8 mouse cellular contexts compared by ENCODE assay signal in genomic region chr10:128358796-128359195, GRCm38 (mm10). TPM values are rescaled to one million over a fixed set of nuclear protein-coding genes. Genes with fewer than 3 reads are reported as not detected.
DNase-seq lines count a peak whose midpoint lies in the region; ATAC-seq and TF ChIP-seq lines count a peak whose summit lies in the region.
"Had no signal": no experiment of that assay in that cellular context is flagged by ENCODE, and none has a peak within 500 bp of the region (broad histone marks: within the 10 kb centered on the region; RNA-seq: fewer than 3 reads in every experiment).

No protein-coding gene starts in this region.

- no peak overlapping the region for H3K4me3 ChIP-seq in kidney, embryonic 16.5 days (ENCODE audit: low read length)
- H3K4me3 ChIP-seq in embryonic facial prominence, embryonic 10.5 days, result no peak overlapping the region
- no peak overlapping the region for H3K4me3 ChIP-seq in liver, embryonic 14.5 days (ENCODE audit: insufficient read depth in 1 of 2, low read depth in 2 of 2, low read length in 2 of 2)
- H3K4me3 ChIP-seq: limb, embryonic 12.5 days had no signal

- peaks cover 64% of the 10 kb centered on the region for H3K36me3 ChIP-seq in kidney, embryonic 16.5 days (ENCODE audit: insufficient read depth, low read length)
- peaks cover 99% of the 10 kb centered on the region for H3K36me3 ChIP-seq in embryonic facial prominence, embryonic 10.5 days (replicated peaks)
- peaks cover 80% of the 10 kb centered on the region for H3K36me3 ChIP-seq in liver, embryonic 14.5 days (replicated peaks; ENCODE audit: control insufficient read depth, insufficient read depth, low read depth)

- WGBS in kidney, embryonic 16.5 days, result 49% methylated on average over 2 of the region's 2 CpGs
- WGBS in embryonic facial prominence, embryonic 10.5 days, result 54% methylated on average over 2 of the region's 2 CpGs
- WGBS in liver, embryonic 14.5 days (ENCODE audit: insufficient replicate concordance), result 45% methylated on average over 2 of the region's 2 CpGs

- no peak for ATAC-seq in kidney, embryonic 16.5 days (ENCODE audit: low FRiP score, low TSS enrichment)
- ATAC-seq in Patski, result no peak
- ATAC-seq in liver, embryonic 14.5 days (ENCODE audit: insufficient read depth), result no peak

- no peaks in the 10 kb centered on the region for H3K27me3 ChIP-seq in kidney, embryonic 16.5 days (ENCODE audit: insufficient read depth, low read length)
- no peaks in the 10 kb centered on the region for H3K27me3 ChIP-seq in Patski
- H3K27me3 ChIP-seq in embryonic facial prominence, embryonic 10.5 days (replicated peaks; ENCODE audit: low read depth, poor library complexity, severe bottlenecking), result no peaks in the 10 kb centered on the region
- H3K27me3 ChIP-seq in liver, embryonic 14.5 days (ENCODE audit: control insufficient read depth, insufficient read depth, low read length), result no peaks in the 10 kb centered on the region
- H3K27me3 ChIP-seq: limb, embryonic 12.5 days had no signal

- H3K9me3 ChIP-seq in kidney, embryonic 16.5 days (ENCODE audit: low read length), result no peaks in the 10 kb centered on the region
- no peaks in the 10 kb centered on the region for H3K9me3 ChIP-seq in embryonic facial prominence, embryonic 10.5 days
- H3K9me3 ChIP-seq in liver, embryonic 14.5 days (ENCODE audit: control insufficient read depth, low read length), result no peaks in the 10 kb centered on the region
- H3K9me3 ChIP-seq: limb, embryonic 12.5 days had no signal

- H3K4me2 ChIP-seq in kidney, embryonic 16.5 days (replicated peaks; ENCODE audit: low read depth, low read length), result no peak overlapping the region
- H3K4me2 ChIP-seq in liver, embryonic 14.5 days (ENCODE audit: low read depth), result no peak overlapping the region
- H3K4me2 ChIP-seq: limb, embryonic 12.5 days had no signal

- CTCF ChIA-PET in Patski (lab: Charles Lee), result interaction anchor here (0.7 to 9.0 kb wide), 13 partner anchors 9 to 187 kb away, joined by 3 to 56 read pairs (median 4); partner anchors contain the start of genes Coq10a and Cs

- peak; percentile 80 for TF ChIP-seq CTCF in Patski (IDR thresholded peaks at IDR 0.05)
- TF ChIP-seq CTCF in liver, embryonic 14.5 days (IDR thresholded peaks at IDR 0.05; ENCODE audit: low read depth), result peak; percentile 73

- TF ChIP-seq EP300 in liver, embryonic 14.5 days (IDR thresholded peaks at IDR 0.05; ENCODE audit: low read depth), result no peak

- peak; percentile 61 for DNase-seq in kidney, adult 18-20 months
- DNase-seq in CD8-positive naive resting alpha-beta T cell, adult 2 months (ENCODE audit: low read depth in 2 of 2, low spot score in 2 of 2), result peak; percentile 55 to 61
- DNase-seq in Patski (ENCODE audit: low read depth, low spot score), result no peak
- DNase-seq in embryonic facial prominence, embryonic 10.5 days (ENCODE audit: low spot score), result peak; percentile 31
- peak in 1 of 3 experiments; percentile 47 for DNase-seq in liver, embryonic 14.5 days (ENCODE audit: low read depth in 3 of 3, low spot score in 3 of 3)
- DNase-seq in spleen, adult 12 weeks (ENCODE audit: low spot score), result peak; percentile 20

- H3K4me1 ChIP-seq in kidney, embryonic 16.5 days (ENCODE audit: insufficient read depth, low read length), result no peaks in the 10 kb centered on the region
- no peaks in the 10 kb centered on the region for H3K4me1 ChIP-seq in embryonic facial prominence, embryonic 10.5 days
- H3K4me1 ChIP-seq in liver, embryonic 14.5 days (replicated peaks; ENCODE audit: control insufficient read depth in 2 of 2, insufficient read depth in 2 of 2, low read length in 1 of 2), result no peaks in the 10 kb centered on the region
- H3K4me1 ChIP-seq: limb, embryonic 12.5 days had no signal

- H3K9ac ChIP-seq in kidney, embryonic 16.5 days (replicated peaks; ENCODE audit: low read length), result no peak overlapping the region
- H3K9ac ChIP-seq in liver, embryonic 14.5 days (replicated peaks), result no peak overlapping the region
- H3K9ac ChIP-seq: limb, embryonic 12.5 days had no signal

- in situ Hi-C loops in Patski (cut with MboI; ENCODE audit: low pct_unique_long_range_greater_than_20kb), result no loop called here

- H3K27ac ChIP-seq in kidney, embryonic 16.5 days (ENCODE audit: low read length), result no peak overlapping the region
- H3K27ac ChIP-seq in embryonic facial prominence, embryonic 10.5 days (replicated peaks), result no peak overlapping the region
- H3K27ac ChIP-seq in liver, embryonic 14.5 days, result no peak overlapping the region
- H3K27ac ChIP-seq: limb, embryonic 12.5 days had no signal

- POLR2A ChIA-PET in Patski (lab: Charles Lee), result interaction anchor here (1.2 to 1.3 kb wide), 2 partner anchors 21 to 23 kb away, joined by 3 to 8 read pairs; partner anchors contain the start of gene Cs

RNA-seq across cellular contexts. Expression of gene Coq10a, which starts 10.0 kb away (rescaled TPM):
- polyA plus RNA-seq in kidney, embryonic 16.5 days (2015; fragmentation: Nextera tagmentation; extraction: Ambion mirVana), result 4.1 and 10.9 TPM in 2 replicates
- polyA plus RNA-seq in Patski (2021), result 34.5 TPM
- polyA plus RNA-seq in embryonic facial prominence, embryonic 10.5 days (2016; fragmentation: Nextera tagmentation; extraction: Ambion mirVana), result 9.5 and 11.1 TPM in 2 replicates
- 6.5 and 7.7 TPM in 2 replicates for polyA plus RNA-seq in liver, embryonic 14.5 days (2012; rRNA removed)
- polyA plus RNA-seq in liver, embryonic 14.5 days (2014; fragmentation: Nextera tagmentation; extraction: Ambion mirVana), result 4.7 and 5.0 TPM in 2 replicates

RNA-seq across cellular contexts. Expression of gene Ankrd52, which starts 18.1 kb away (rescaled TPM):
- 11.9 and 12.8 TPM in 2 replicates for polyA plus RNA-seq in kidney, embryonic 16.5 days (2015; fragmentation: Nextera tagmentation; extraction: Ambion mirVana)
- 55.9 TPM for polyA plus RNA-seq in Patski (2021)
- polyA plus RNA-seq in embryonic facial prominence, embryonic 10.5 days (2016; fragmentation: Nextera tagmentation; extraction: Ambion mirVana), result 12.1 and 12.4 TPM in 2 replicates
- polyA plus RNA-seq in liver, embryonic 14.5 days (2012; rRNA removed), result 7.4 and 7.7 TPM in 2 replicates
- polyA plus RNA-seq in liver, embryonic 14.5 days (2014; fragmentation: Nextera tagmentation; extraction: Ambion mirVana), result 4.3 and 5.5 TPM in 2 replicates

RNA-seq across cellular contexts. Expression of gene Cs, which starts 21.3 kb away (rescaled TPM):
- 238 and 244 TPM in 2 replicates for polyA plus RNA-seq in kidney, embryonic 16.5 days (2015; fragmentation: Nextera tagmentation; extraction: Ambion mirVana)
- 279 TPM for polyA plus RNA-seq in Patski (2021)
- polyA plus RNA-seq in embryonic facial prominence, embryonic 10.5 days (2016; fragmentation: Nextera tagmentation; extraction: Ambion mirVana), result 244 and 258 TPM in 2 replicates
- 71.6 and 80.5 TPM in 2 replicates for polyA plus RNA-seq in liver, embryonic 14.5 days (2012; rRNA removed)
- polyA plus RNA-seq in liver, embryonic 14.5 days (2014; fragmentation: Nextera tagmentation; extraction: Ambion mirVana), result 117 and 126 TPM in 2 replicates

RNA-seq across cellular contexts. Expression of gene Cnpy2, which starts 36.5 kb away (rescaled TPM):
- polyA plus RNA-seq in kidney, embryonic 16.5 days (2015; fragmentation: Nextera tagmentation; extraction: Ambion mirVana), result 343 and 370 TPM in 2 replicates
- 200 TPM for polyA plus RNA-seq in Patski (2021)
- polyA plus RNA-seq in embryonic facial prominence, embryonic 10.5 days (2016; fragmentation: Nextera tagmentation; extraction: Ambion mirVana), result 273 and 305 TPM in 2 replicates
- polyA plus RNA-seq in liver, embryonic 14.5 days (2012; rRNA removed), result 23.8 and 38.8 TPM in 2 replicates
- polyA plus RNA-seq in liver, embryonic 14.5 days (2014; fragmentation: Nextera tagmentation; extraction: Ambion mirVana), result 92.7 and 98.3 TPM in 2 replicates

RNA-seq across cellular contexts. Expression of gene Slc39a5, which starts 42.2 kb away (rescaled TPM):
- 69.0 and 75.1 TPM in 2 replicates for polyA plus RNA-seq in kidney, embryonic 16.5 days (2015; fragmentation: Nextera tagmentation; extraction: Ambion mirVana)
- polyA plus RNA-seq in Patski (2021), result 0.12 TPM
- 0.13 and 0.36 TPM in 2 replicates for polyA plus RNA-seq in embryonic facial prominence, embryonic 10.5 days (2016; fragmentation: Nextera tagmentation; extraction: Ambion mirVana)
- polyA plus RNA-seq in liver, embryonic 14.5 days (2012; rRNA removed), result 33.0 and 40.8 TPM in 2 replicates
- 37.6 and 40.7 TPM in 2 replicates for polyA plus RNA-seq in liver, embryonic 14.5 days (2014; fragmentation: Nextera tagmentation; extraction: Ambion mirVana)
- polyA plus RNA-seq: limb, embryonic 12.5 days had no signal
